Mouse (Mus musculus) liver (tissue): Measurements from ENCODE around the gene Tspyl2.
A peak's percentile ranks its signal among the peaks of the same experiment; 100 is the strongest.
"Not testable (repeated sequence)": the region's sequence is repeated elsewhere in the genome, so short reads cannot be mapped to it uniquely, and the experiment has no call there.

Experiments
- DNase-seq: peaks from one replicate; pipeline ENCODE4 v3.0.0-alpha.2; 2020; ENCODE audit warnings: mixed read lengths

Gene Tspyl2

DNA sequence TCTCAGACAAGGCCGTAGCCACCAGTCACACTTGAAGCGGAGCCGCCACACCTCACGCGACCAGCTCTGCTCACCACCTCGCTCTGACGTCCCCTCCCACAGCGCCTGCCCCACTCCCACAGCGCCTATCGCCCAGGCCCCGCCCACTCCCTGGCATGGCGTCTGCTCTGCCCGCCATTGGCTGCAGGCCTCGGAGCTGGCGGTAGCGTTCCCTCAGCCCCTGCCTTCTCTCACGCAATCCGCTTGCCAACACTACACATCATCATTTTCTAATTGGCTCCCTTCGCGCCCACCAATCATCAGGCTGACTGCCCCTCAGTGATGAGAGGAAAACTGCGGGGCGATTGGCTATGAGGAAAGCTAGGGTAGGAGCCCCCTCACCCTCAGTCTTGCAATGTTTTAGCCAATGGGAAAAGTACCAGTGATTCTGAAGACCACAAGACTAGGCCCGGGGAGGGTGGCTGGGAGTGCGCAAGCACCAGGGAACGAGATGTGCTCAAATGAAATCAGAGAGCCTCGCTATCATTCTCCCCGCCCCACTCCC lies at the start of gene Tspyl2:
Gene Tspyl2, minus strand, starts transcription at position 68 of the 544 bp plus-strand sequence.
- DNase-seq, result peak; percentile 93

GRCm38 (mm10) chrX:152368397-152369273 lies 26.4 kb upstream of the Tspyl2 start, which contains the start of gene Gpr173:
Gene Gpr173 (minus strand): TSS chrX:152368704.
- DNase-seq, result peak; percentile 44

DNA sequence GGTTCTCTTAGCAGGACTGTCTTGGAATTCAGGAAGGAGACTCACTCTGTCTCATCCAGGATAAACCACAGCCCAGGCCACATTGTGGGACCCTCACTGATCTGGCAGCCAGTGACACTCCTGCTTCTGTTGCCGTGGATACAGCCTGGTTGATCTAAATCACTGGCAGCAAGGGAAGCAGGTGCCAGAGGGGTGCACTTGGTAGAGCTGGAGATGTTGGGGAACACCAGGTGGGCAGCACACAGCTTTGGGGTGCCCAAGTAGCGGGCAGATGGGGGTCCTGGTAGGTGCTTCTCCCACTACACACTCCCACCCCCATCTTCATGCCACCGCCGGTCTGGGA lies 25.8 kb upstream of the Tspyl2 start:
- DNase-seq, result no peak

DNA sequence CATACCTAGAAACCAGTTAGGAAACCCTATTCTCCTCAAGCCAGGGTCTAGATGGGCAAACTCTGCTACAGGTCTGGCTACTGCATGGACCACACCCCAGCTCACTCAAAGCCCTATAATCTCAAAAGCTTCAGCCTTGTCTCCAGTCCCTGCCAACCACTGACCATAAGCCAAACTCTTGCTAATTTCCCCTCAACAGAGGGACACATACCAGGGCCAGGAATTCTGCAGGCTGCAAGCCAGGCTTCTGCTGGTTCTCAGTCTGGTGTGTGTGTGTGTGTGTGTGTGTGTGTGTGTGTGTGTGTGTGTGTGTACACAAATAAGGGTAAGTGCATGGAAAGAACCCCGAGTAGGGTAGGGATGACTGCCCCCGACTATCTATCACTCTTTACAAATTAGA lies 24.2 kb upstream of the Tspyl2 start:
- no peak for DNase-seq

GRCm38 (mm10) chrX:152352553-152353153 lies 10.4 kb upstream of the Tspyl2 start:
- peak; percentile 13 for DNase-seq

DNA sequence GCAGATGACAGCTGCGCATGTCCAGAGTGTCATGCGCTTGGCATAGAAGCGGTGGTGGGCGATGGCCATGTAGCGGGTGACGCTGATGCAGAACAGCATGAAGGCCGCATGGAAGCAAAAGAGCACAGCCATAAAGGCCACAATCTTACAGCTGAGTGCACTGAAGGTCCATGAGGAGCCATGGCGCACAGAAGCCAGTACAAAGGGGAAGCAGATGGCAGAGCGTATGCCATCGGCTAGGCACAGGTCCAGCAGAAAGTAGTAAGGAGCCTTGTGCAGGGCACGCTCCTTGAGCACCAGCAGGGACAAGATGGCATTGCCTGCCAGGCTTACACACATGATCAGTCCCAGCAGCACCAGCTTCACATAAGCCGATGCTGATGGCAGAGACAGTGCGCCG lies 4.8 kb upstream of the Tspyl2 start:
- no peak for DNase-seq

DNA sequence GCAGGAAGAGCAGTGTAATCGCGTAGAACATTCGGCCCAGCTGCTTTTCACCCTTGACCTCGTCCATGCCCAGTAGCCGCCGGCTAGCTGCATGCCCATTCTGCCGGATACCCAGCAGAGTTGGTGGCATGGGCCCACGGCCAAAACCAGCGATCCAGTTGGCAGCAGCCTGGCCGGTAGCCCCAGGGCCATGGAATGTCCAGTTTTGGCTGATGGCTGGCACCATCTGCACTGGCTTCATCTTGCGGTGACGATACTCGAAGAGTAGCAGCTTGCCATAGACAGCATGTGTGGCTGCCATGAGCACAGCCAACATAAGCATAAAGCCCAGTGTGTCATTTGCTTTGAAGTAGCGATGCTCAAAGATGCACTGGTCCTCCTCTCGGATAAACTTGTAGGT lies 4.4 kb upstream of the Tspyl2 start:
- no peak for DNase-seq

DNA sequence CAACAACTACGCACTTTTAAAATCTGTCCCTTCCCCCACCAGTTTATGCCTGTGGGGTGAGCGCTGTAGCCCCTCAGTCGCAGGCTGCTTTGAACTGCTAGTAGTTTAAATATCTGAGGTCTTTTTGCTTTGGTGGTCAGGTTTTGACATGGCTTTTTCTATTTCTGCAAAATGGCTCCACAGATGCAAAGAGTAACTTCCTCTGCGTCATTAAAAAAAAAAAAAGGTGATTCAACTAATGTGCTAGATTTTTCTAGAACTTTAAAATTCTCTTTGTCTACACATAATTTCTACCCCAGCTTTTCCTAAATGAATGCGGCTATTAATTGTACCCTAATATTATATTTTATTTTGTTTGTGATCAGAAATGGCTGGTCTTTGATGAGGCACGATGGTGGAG lies 678 bp upstream of the Tspyl2 start:
- no peak for DNase-seq

DNA sequence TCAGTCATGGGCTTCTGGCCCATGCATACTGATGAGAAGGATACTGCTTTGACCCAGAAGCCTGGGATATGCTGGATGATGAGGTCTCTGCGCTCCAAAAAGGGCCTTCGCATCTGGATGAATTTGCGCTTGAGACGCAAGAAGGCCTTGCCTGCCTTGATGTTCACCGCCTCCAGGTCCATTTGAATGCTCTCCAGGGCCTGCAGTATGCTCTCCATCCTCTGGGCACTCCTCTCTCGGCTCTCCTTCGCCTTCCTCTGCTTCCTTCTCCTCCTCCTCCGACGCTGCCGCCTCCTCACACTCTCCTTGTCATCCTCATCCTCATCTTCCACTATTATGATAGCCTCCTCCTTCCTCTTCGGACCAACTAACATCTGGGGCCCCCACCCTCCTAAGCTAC lies 729 bp downstream of the Tspyl2 start:
- no peak for DNase-seq

DNA sequence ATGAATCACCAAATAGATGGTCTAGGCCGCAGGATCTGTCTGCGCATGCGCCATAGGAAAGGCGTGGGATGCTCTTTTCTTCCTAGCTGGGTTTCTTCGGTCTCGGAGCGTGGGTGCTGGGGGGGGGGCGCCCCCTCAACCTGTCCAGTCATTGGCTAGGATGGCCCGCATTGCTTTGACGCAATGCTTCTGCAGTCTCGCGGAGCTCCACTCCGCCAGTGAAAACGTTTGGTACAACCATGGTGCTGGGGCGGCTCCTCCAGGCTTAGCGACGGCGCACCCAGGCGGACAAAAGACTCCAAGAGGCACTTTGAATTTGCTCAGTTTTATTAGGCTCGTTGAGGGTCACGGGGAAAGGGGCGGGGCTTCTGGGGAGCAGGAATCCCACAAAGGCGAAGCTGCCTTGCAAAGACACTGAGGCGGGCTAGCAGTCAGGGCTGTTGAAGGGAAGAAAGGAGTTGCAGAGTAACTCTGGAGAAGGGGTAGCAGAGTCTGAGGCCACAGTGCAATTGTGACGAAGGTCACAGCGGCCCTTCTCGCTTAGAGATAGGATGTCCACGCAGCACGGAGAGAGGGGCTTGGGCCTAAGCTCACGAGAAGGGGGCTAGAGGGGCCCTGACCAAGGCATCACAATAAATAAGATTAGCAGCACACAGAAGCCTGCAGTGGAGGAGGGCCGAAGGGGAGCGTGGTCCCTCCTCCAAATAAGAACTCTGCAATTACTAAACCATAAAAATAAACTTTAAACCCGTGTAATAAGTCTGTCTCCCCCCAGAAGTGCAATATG lies 5.5 kb downstream of the Tspyl2 start:
- peak; percentile 84 for DNase-seq

DNA sequence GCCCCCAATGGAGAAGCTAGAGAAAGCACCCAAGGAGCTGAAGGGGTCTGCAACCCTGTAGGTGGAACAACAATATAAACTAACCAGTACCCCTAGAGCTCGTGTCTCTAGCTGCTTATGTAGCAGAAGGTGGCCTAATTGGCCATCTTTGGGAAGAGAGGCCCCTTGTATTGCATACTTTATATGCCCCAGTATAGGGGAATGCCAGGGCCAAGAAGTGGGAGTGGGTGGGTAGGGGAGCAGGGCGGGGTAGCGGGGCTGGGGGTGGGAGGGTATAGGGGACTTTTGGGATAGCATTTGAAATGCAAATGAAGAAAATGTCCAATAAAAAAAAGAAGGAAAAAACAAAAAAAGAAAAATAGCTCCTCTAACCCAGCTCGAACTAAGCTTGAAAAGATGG lies 6.1 kb downstream of the Tspyl2 start:
- not testable (repeated sequence) for DNase-seq

DNA sequence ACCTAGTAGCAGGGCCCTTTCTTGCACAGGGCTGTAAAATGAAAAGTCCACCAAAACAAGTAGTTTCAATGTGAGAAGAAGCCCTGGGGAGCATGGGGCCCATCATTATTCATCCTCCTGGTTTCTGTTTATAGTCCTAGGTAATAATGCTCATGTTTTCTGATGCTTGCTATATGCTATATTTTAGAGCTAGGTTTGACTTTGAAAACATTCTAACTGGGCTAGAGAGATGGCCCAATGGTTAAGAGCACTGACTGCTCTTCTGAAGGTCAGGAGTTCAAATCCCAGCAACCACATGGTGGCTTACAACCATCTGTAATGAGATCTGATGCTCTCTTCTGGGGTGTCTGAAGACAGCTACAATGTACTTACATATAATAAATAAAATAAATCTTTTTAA lies 12.8 kb downstream of the Tspyl2 start:
- DNase-seq, result not testable (repeated sequence)

GRCm38 (mm10) chrX:152327689-152328052 lies 14.6 kb downstream of the Tspyl2 start:
- DNase-seq, result no peak

GRCm38 (mm10) chrX:152326996-152327688 lies 15.1 kb downstream of the Tspyl2 start, which contains the start of gene Kantr:
Gene Kantr (minus strand): TSS chrX:152327495.
- DNase-seq, result peak; percentile 83

GRCm38 (mm10) chrX:152323584-152323983 lies 18.6 kb downstream of the Tspyl2 start:
- peak; percentile 42 for DNase-seq

GRCm38 (mm10) chrX:152322776-152323175 lies 19.4 kb downstream of the Tspyl2 start:
- no peak for DNase-seq

GRCm38 (mm10) chrX:152320535-152320934 lies 21.7 kb downstream of the Tspyl2 start:
- no peak for DNase-seq

DNA sequence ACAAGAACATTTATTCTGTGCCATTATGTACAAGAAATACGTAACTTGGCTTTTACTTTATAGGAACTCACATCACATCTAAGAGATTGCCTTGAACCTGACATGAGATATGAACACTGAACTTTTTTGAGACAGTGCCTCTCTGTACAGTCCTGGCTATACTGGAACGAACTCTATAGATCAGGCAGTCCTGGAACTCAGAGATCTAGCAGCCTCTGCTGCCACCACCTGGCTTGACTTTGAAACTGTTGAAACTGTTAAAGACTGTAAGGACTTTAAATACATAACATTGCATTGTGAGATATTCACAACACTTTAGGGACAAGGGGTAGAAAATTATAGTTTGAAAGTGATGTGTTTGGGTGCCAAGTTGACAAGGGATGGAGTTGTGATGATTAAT lies 34.3 kb downstream of the Tspyl2 start:
- peak; percentile 76 for DNase-seq

GRCm38 (mm10) chrX:152307371-152307770 lies 34.9 kb downstream of the Tspyl2 start:
- peak; percentile 72 for DNase-seq

- DNase-seq, result no peak
Observed at GRCm38 (mm10) chrX:152306224-152306623, 36.0 kb downstream of the Tspyl2 start.

GRCm38 (mm10) chrX:152287026-152287425 lies 55.2 kb downstream of the Tspyl2 start:
- not testable (repeated sequence) for DNase-seq
